Comparison of ENCODE assay signal across 8 mouse cellular contexts in genomic region chr10:7391108-7391507, GRCm38 (mm10).
A peak's percentile ranks its signal among the peaks of the same experiment; 100 is the strongest.
DNase-seq lines count a peak whose midpoint lies in the region; ATAC-seq and TF ChIP-seq lines count a peak whose summit lies in the region.

No protein-coding gene starts in this region.

- peaks cover 4% of the 10 kb centered on the region; the same call in 1 of the 2 replicates for H3K4me1 ChIP-seq in lung, adult 2 months (ENCODE audit: control insufficient read depth, insufficient read depth, low read length)
- peaks cover 4% of the 10 kb centered on the region; the same call in 1 of the 2 replicates for H3K4me1 ChIP-seq in forebrain, embryonic 11.5 days (replicated peaks; ENCODE audit: control insufficient read depth, insufficient read depth, low read length)
- peaks cover 5% of the 10 kb centered on the region for H3K4me1 ChIP-seq in intestine, embryonic 16.5 days (ENCODE audit: control insufficient read depth, insufficient read depth, low read length)

- no peaks in the 10 kb centered on the region for H3K79me2 ChIP-seq in macrophage (ENCODE audit: inconsistent target)

- H3K4me2 ChIP-seq in forebrain, embryonic 11.5 days (ENCODE audit: low read depth, low read length, severe bottlenecking) = peak overlapping the region; percentile 96
- H3K4me2 ChIP-seq in intestine, embryonic 16.5 days (ENCODE audit: low read depth, low read length) = peak overlapping the region; percentile 99

- WGBS in lung, adult 2 months = 1% methylated on average over 31 of the region's 31 CpGs
- WGBS in forebrain, embryonic 11.5 days = under 1% methylated on average over 31 of the region's 31 CpGs
- WGBS in intestine, embryonic 16.5 days = under 1% methylated on average over 31 of the region's 31 CpGs
- WGBS in macrophage (ENCODE audit: missing documents) = 1% methylated on average over 29 of the region's 31 CpGs

- ATAC-seq in forebrain, embryonic 11.5 days (replicated peaks; ENCODE audit: low FRiP score) = peak; percentile 57
- peak; percentile 76 for ATAC-seq in intestine, embryonic 16.5 days

- TF ChIP-seq POLR2A in lung, adult 2 months (IDR thresholded peaks at IDR 0.05; ENCODE audit: borderline replicate concordance, extremely low read depth, low read depth, low read length) = no peak

- no peak for TF ChIP-seq CTCF in lung, adult 2 months (IDR thresholded peaks at IDR 0.05; ENCODE audit: insufficient read depth, low read length)

- H3K9me3 ChIP-seq in forebrain, embryonic 11.5 days (ENCODE audit: control insufficient read depth, low read length) = no peaks in the 10 kb centered on the region
- no peaks in the 10 kb centered on the region for H3K9me3 ChIP-seq in intestine, embryonic 16.5 days (ENCODE audit: control insufficient read depth, low read length)

- no peak overlapping the region for H3K27ac ChIP-seq in forebrain, embryonic 11.5 days (ENCODE audit: low read depth, low read length)
- H3K27ac ChIP-seq in intestine, embryonic 16.5 days (ENCODE audit: low read length) = no peak overlapping the region
- H3K27ac ChIP-seq in macrophage = no peak overlapping the region

- H3K36me3 ChIP-seq in forebrain, embryonic 11.5 days (ENCODE audit: control insufficient read depth, insufficient read depth, low read length) = no peaks in the 10 kb centered on the region
- no peaks in the 10 kb centered on the region for H3K36me3 ChIP-seq in intestine, embryonic 16.5 days (ENCODE audit: control insufficient read depth, insufficient read depth, low read length)
- no peaks in the 10 kb centered on the region for H3K36me3 ChIP-seq in macrophage (ENCODE audit: inconsistent target)

- H3K27me3 ChIP-seq in forebrain, embryonic 11.5 days (ENCODE audit: control insufficient read depth, insufficient read depth, low read length) = peaks cover 23% of the 10 kb centered on the region
- peaks cover 24% of the 10 kb centered on the region for H3K27me3 ChIP-seq in intestine, embryonic 16.5 days (replicated peaks; ENCODE audit: control insufficient read depth, insufficient read depth, low read length)

- H3K9ac ChIP-seq in forebrain, embryonic 11.5 days (ENCODE audit: low read length) = peak overlapping the region; percentile 43
- H3K9ac ChIP-seq in intestine, embryonic 16.5 days (ENCODE audit: low read depth, low read length) = peak overlapping the region; percentile 63

- peak; percentile 10 for DNase-seq in lung, adult 2 months
- no peak for DNase-seq in lung, postnatal 25 days (ENCODE audit: low spot score)
- peak; percentile 37 for DNase-seq in adrenal gland, postnatal 14 days
- DNase-seq in forebrain, embryonic 11.5 days (ENCODE audit: low spot score) = peak; percentile 73
- peak; percentile 42 to 45 for DNase-seq in thymus, adult 18-20 months
- no peak for DNase-seq in right cerebral cortex, postnatal 36 days (ENCODE audit: low spot score in 2 of 2)

- peak overlapping the region; percentile 55 for H3K4me3 ChIP-seq in lung, adult 2 months (replicated peaks; ENCODE audit: extremely low read depth, low read depth, low read length)
- H3K4me3 ChIP-seq in forebrain, embryonic 11.5 days (ENCODE audit: low read depth, low read length) = peak overlapping the region; percentile 53
- H3K4me3 ChIP-seq in intestine, embryonic 16.5 days (ENCODE audit: low read length) = peak overlapping the region; percentile 65
- peak overlapping the region; percentile 34 for H3K4me3 ChIP-seq in macrophage (ENCODE audit: inconsistent target)

Comparison
In these comparisons a context has a peak if more than half of its experiments do, and no peak if none do; other contexts are left out.
1. DNase-seq: peak in lung, adult 2 months (single experiment), adrenal gland, postnatal 14 days (single experiment), forebrain, embryonic 11.5 days (single experiment) and thymus, adult 18-20 months (2 of 2); none in lung, postnatal 25 days (single experiment) and right cerebral cortex, postnatal 36 days (0 of 2).
2. Peak in every context shown above with its lines, with median percentiles within 50 percentile points of each other: H3K4me3 ChIP-seq.